Mouse (Mus musculus): ENCODE results near the gene Mast4.

GRCm38 (mm10) chr13:103303826-103304225, 30.5 kb downstream of the Mast4 start:
- no peak for TF ChIP-seq CTCF (conservative IDR thresholded peaks at IDR 0.05 in 1 of 2, IDR thresholded peaks at IDR 0.05 in 1 of 2; ENCODE audit: low read depth in 2 of 2, low read length in 2 of 2)
- TF ChIP-seq MYC (IDR thresholded peaks at IDR 0.05; ENCODE audit: low read depth, low read length): no peak
- TF ChIP-seq EP300 (IDR thresholded peaks at IDR 0.05; ENCODE audit: low read length): no peak
- TF ChIP-seq USF1 (IDR thresholded peaks at IDR 0.05; ENCODE audit: low read depth, low read length): no peak
- TF ChIP-seq POLR2A (IDR thresholded peaks at IDR 0.05; ENCODE audit: low read depth, low read length): no peak
- TF ChIP-seq NELFE (IDR thresholded peaks at IDR 0.05; ENCODE audit: low read depth, low read length): no peak
- TF ChIP-seq HCFC1 (IDR thresholded peaks at IDR 0.05; ENCODE audit: low read depth, low read length): no peak
- no peak for TF ChIP-seq RCOR1 (conservative IDR thresholded peaks at IDR 0.05; ENCODE audit: low read depth, low read length)
- no peak for TF ChIP-seq ZNF384 (IDR thresholded peaks at IDR 0.05; ENCODE audit: low read depth, low read length)
- no peak for TF ChIP-seq CHD2 (IDR thresholded peaks at IDR 0.05; ENCODE audit: low read length)
- TF ChIP-seq BHLHE40 (IDR thresholded peaks at IDR 0.05; ENCODE audit: low read depth, low read length): no peak
- no peak for TF ChIP-seq ZKSCAN1 (IDR thresholded peaks at IDR 0.05; ENCODE audit: borderline replicate concordance, low read depth, low read length)

Measured in CH12.LX (cell line).